Mouse (Mus musculus) cerebellum, postnatal 14 days (tissue): ENCODE results near the gene Supt5.
A peak's percentile ranks its signal among the peaks of the same experiment; 100 is the strongest.
"Not testable (repeated sequence)": the region's sequence is repeated elsewhere in the genome, so short reads cannot be mapped to it uniquely, and the experiment has no call there.

ENCODE experiments used
- DNase-seq, 2 experiments: peaks; one replicate each; pipeline ENCODE4 v3.0.0; 2021; ENCODE audit warnings: mixed read lengths in 2 of 2

Supt5 gene

DNA sequence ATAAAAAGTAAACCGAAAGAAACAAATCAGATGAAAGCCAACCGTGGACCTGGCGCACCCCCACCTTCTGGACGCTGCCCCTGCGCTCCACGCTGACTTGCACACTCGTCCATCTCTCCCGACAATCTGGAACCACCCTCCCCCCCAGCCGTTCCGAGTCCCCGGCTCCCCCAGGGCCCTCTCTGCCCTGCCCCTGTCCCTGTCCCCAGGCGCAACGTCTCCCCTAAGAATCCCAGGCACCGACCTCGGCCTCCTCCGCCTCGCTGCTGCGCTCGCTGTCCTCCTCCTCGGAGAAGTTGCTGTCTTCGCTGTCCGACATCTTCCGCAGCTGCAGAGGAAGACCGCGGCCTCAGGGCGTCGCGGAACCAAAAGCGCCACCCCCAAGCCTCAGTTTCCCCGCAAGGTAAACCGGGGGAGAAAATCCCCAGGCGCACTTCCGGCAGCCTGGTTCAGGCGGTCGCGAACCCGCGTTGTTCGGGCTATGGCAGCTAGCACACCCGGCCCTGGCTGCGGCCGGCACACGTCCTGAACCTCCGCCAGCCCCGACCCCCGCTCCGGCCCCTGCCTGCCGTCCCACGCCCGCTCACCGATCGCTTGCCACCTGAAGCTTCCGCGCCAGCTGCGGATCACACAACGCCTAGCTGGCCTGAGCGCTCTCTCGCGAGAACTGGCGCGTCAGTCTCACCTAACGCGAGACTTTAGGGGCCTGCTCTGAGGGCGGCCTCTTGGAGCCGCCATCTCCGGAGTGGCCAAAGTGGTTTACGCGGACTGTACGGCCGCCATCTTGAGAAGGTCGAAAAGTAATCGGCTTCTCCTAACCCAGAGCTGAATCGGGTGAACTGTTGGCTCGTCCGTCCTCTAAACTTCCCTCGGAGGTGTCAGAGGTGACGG, at the start of gene Supt5:
Supt5 (minus strand) TSS at position 639 of the 891 bp plus-strand sequence.
- DNase-seq = peak; percentile 96 to 97

DNA sequence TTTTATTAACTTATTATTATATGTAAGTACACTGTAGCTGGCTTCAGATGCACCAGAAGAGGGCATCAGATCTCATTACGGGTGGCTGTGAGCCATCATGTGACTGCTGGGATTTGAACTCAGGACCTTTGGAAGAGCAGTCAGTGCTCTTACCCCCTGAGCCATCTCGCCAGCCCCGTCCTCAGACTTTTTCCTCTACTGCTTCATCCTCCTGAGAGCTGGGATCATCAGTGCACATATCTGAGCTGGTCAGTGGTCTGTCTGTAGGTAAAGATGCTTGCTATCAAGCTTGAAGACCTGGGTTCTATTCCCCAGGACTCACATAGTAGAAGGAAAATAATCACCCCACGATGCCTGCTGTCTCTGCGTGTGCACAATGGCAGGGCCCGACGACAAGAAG, 48.8 kb upstream of the Supt5 start:
- DNase-seq = not testable (repeated sequence)

DNA sequence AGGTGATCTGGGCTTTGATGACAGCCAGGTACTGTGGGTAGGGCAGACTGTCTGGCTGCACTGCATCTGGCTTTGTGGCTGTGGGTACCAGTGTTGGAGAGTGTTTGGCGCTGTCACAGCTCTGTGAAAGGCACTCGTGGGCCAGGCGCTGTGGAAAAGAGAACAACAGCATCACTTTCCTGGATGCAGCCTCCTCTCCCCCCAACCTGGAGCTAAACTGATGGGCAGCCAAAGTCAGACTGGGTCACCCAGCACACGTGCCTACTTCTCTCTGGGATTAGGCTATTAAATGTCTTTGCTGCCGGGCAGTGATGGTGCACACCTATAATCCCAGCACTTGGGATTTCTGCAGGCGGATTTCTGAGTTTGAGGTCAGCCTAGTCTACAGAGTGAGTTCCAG, 48.3 kb upstream of the Supt5 start:
- not testable (repeated sequence) for DNase-seq

DNA sequence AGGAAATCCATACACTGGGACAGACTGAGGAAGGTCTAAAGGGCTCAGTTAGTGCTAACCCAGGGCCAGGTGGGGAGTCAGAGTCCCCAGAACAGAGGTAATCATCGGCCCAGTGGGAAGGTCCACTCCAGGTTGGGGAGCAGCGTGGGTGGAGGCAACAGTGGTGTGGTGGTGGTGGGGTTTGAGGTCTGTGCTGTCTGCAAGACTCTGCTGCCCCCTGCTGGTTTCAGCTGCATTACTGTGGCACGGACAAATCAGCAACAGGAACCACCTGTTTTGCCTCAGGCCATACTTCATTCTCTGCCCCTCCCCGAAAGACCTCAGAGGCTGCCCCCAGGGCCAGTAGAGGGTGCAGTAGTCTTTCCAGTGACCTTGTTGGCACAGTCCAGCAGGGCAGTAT, 47.9 kb upstream of the Supt5 start:
- peak; percentile 80 to 88 for DNase-seq

DNA sequence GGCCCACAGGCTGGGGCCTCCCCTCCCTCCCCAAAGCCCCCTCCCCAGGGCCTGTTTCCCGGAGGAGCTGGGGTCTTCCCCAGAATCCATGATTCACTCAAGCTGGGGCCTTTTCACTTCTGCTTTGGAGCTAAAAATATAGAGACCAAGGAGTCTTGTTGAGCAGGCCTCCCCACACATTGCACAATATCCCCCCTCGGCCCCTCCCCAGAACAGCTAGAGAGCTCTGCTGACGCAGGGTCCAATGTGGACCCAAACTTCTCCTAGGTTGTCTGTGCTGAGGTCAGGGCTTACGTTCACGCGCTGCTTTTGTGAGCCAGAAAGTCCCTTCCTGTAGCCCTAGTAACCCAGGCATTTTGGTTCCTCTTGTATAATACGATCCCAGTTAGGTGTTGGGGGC, 47.5 kb upstream of the Supt5 start:
- DNase-seq = no peak

DNA sequence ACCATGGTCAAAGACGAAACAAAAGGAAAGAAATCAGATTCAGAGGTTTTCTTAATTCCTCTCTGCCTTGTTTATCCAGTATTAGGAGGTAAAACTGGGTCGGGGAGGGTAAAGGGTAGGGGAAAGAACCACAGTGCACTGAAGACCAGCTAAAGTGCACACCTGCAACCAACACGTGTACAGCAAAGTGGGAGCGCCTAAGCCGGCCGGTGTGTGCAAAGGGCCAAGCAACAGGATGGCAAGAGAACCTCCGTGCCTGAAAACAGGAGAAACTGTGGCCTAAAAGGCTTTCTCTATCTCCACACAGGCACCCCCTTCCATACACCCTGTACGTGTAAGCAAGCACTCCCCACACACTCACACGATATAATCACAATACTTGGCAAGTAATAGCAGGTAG, 46.6 kb upstream of the Supt5 start:
- no peak for DNase-seq

DNA sequence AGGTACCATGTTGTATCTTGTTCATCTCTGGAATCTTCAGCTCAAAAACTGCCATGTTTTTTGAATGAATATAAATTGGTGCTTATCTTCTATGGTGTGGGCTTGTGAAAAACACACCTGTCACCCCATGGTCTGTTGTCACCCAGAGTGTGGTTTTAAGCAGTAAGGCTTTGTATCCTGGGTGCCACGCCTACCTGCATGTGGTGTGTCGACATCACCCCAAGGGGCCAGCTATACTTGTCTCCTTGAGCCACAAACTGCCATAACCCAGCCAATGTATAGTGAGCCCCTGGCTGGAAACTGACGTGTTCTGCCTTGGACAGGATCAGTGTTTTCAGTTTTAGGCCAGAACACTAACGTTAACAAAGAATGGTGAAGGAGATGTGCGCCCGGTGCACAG, 45.6 kb upstream of the Supt5 start:
- DNase-seq = no peak

DNA sequence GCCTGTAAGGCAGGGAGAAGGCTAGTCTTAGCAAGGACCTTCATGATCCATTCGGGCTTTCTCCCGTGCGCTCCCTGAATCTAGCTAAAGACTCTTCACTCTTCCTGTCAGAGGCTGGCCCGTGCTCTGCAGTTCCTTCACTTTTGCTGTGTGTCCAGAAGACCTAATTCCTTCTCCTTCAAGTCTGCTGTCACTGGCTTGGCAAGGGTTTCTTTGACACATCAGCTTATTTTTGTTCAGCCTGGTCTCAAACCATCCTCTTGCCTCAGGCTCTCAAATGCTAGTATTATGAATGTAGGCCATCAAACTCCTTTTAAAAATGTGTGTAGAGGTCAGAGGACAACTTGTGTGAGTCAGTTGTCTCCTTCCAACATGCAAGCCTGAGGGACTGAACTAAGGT, 45.1 kb upstream of the Supt5 start:
- no peak for DNase-seq

DNA sequence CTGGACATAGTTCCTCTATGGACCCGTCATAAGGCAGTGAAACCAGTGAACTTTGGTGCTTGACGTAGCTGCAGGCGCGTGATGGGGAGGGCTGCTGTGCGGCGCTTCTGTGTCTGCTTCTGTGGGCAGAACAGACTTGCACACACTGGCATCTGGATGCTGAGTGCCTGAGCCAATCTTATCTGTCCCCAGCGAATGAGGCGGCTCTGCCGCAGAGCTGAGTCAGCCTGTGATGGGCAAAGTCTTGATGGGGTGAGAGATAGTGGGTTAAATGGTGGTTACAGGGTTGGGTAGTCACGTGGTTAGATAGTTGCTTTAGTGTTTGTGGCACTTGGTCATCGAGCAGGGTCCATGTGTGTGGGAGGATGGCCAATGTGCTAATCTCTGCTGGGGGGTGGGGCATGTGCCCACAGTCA, 44.4 kb upstream of the Supt5 start:
- no peak for DNase-seq

DNA sequence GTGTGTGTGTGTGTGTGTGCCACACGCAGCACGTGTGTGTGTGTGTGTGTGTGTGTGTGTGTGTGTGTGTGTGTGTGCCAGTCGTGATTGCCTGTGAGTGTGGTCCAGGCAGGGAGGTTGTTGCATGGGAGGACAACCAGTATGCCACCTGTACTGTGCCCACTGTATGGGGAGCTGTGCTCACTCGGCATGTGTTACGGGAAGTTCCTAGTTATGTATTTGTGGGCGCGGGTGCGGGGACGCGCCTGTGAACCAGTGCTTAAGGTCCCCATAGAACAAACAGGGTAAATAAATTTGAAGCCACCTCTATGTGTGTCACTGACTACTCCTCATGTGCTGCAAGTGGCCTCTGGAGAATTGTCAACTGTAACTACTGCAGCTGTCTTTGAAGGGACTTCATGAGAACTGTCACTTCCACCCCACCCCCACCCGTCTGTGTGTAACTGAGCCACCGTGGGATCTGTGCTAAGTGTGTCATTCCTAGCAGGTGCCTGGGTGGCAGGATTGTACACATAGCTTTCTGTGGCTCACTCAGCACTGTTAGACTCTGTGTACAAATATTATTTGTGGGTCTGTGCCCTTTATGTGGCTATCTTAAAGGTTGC, 43.9 kb upstream of the Supt5 start:
- no peak for DNase-seq

DNA sequence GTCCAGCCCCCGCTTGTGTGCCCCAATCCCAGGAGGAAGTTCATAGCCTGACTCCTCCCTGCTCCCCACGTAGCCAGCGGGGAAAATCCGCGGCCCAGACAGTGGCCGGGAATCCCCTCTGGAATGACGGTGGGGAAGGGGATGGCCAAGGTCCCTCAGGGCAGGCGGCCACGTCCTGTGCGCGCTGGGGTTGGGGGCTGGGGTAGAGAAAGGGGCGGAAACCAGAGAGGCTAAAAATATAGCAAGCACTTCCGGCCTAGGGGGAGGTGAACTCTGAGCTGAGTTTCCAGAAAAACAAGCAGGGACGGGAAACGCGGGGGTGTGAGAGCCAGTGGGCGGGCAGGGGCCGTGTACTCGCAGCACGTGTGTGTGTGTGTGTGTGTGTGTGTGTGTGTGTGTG, 43.4 kb upstream of the Supt5 start:
- no peak for DNase-seq

DNA sequence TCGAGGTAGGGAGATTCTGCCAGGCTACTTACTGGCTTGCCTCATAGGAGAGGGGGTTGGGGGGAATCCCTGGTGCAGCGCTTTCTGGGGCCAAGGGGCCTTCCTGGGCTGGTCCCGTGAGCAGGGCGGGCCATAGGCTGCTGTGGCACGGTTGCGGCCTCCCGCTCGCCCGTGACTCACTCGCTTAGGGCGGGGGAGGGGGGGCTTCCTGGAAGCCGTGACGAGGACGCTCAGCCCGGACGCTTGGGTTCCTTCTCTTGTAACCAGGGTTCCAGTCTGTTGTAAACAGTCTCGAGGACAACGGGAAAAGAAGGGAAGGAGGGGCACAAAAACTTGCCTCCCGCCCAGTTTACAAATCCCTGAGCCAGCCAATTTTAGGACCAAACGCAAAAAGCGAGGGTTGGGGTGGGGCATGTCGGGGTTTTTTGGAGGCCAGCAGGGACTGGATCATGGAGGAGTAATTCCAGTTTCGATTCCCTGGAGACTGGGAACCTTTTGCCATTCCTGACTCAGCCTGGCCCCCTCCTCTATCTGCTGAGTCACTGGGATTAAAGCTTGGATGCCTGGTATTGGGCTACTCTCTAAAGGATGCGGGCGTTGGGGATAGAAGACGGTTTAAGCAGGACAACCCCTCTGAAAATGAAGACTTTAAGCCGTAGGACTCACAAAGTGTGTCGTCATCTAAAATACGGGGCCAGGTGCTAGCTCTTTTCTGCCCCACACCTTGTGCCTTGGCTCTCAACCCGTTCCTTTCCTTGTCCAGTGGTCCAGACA, 42.7 kb upstream of the Supt5 start:
- DNase-seq = no peak

DNA sequence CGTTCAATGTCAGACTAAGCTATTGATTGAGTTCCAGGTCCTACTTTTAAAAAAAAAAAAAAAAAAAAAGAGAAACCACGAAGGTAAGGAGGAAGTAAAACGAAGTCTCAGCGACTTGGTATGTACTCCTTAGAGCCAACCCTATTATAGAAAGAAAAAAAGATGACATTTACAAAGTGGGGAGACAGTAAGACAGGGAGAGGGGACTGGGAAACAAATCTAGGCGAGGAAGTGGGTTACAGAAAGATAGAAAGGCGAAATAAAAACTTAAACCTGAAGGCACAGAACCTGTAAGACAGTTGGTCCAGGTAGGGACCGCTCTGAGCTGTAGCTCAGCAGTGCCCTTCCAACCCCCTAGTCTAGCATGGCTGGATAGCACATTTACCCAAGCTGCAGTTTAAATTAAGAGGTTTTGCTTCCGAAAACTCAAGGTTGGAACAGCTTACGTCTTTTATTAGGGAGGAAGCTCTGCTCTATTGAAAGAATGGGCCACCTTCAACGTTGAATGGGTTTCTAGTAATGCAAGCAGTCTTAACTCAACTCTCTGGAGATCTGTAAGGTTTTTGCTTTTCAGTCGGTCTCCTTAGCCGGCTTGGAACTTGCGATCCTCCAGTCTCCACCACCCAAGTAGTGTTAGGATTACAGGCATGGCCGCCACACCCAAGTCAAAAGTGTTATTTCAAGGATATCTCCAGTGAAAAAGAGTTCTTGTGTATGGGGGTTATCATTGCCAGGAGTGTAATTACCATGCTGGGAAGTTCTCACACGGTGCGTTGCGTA, 41.9 kb upstream of the Supt5 start, which contains the start of gene Zfp36:
Zfp36 (minus strand) TSS at position 17 of the 780 bp plus-strand sequence.
- no peak for DNase-seq

DNA sequence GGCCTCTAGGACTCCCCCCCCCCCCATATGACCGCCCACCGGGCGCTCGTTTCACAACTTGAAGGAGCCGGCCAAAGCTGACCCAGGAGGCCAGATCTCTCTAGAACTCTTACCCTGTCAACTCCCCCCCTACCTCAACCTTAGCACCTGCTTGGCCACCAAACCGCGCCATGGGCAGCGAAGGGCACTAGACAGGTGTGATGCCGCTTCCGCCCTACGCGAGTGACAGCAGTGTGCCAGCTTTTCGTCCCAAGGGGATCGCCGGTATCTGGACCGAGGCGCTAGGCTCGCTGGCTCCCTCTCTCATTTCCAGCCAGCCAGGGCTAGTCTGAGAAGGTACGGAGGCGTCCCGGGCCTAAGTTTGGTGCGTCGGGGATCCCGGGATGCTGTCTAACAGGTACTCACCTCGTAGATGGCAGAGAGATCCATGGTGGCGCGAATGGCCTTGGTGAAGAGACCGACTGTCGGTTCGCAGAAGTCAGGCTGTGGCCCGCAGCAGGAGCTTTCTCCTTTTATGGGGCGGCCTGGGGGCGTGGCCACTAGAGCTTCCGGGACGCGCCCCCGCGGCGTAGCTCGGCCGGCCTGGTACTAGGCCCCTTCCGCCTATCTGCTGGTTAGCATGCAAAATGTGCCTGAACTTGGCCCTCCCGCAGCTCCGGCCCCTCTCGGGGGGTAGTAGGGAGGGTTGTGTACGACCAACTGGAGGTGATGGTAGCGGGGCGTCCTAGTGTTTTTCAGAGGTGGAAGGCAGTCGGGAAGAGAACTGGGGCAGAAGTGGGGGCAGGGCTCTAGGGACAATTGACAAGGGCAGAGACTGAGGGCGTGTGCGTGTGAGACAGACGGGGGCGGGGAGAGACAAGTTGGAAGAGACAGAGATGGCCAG, 40.5 kb upstream of the Supt5 start:
- peak; percentile 65 to 67 for DNase-seq

DNA sequence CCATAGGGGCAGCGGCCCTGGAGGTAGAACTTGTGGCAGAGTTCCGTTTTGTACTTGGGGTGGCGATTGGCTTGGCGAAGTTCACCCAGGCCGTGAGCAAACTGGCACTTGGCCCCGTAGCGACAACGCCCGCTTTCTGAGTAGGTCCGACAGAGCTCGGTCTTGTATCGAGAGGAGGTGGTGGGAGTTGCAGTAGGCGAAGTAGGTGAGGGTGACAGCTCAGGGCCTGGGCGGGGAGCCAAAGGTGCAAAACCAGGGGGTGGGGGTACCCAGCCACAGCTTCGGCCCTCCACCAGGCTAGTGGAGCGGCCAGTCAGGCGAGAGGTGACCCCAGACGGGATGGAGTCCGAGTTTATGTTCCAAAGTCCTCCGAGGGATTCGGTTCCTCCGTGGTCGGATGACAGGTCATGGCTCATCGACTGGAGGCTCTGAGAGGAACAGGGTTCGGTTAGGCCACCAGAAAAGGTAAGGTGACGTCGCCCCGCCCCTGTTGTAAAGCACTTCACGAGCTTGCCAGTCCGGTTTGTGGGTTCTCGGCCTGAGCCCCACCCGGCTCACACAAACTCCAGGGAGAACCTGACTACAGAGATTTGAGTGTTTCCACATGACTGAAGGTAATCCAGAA, 39.6 kb upstream of the Supt5 start:
- no peak for DNase-seq

DNA sequence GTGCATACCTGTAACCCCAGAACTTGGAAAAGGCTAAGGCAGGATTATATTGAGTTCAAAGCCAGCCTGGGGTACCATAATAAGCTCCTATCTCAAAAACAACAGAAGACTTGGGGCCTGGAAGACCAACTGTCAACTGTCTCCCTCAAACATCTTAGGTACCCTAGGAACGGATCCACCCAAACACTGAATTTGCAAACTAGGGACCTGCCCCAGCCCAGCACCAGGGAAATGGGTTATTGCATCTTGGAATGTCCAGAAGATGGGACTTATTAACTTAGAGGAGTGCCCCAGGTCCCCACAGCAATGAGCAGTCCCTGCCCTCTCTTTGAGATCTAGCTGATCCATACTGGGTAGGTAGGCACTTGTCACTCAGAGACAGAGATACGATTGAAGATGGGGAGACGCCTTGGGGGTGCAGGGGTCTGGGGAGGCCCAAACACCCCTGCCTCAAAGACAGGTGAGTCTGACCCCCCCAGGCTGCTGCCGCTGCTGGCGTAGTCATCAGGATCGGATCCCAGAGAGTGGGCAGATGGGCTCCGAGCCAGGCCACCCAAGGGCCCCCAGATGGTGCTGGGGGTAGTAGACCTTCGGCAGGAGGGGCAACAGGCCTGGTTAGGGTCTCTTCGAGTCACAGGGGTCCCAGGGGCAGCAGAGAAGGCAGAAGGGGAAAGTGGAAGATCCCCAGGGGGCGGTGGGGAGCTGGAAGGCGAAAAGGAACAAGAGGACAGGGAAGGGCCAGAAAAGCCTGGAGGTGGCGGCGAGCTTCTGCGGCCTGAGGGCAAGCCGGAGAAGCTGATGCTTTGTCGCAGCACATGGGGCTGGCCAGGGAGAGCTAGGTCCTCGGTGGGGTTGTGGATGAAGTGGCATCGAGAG, 38.9 kb upstream of the Supt5 start:
- no peak for DNase-seq

DNA sequence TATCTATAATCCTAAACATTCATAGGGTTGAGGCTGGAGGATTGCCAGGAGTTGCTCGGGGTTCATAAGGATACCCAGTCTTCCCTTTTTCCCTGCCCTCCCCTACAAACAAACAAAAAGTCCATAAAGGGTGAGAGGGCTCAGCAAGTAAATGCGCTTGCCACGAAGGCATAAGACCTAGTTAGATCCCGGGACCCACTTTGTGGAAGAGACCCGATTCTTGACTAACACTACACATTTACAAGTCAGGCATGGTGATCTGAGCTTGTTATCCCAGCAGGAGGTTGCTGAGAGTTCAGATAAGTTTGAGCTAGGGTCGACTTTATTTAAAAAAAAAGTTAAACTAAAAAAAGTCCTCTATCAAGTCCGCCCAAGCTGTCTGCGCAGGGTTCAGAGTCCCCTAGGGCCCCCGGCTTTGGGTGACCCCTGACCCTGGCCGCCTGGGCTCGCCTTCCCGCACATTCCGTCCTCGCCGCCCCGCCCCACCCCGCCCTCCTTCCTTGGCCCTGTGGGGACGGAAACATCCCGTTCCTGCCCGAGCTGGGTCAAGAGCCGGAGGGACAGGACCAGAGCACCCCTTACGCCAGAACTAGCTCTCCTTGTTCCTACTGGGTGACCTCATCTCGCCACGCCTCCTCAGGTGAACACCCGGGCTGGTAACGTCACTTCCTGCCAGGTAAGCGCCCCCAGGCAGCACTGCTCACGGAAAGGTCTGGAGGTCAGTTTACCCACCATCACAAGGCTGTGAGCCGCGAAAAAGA, 37.6 kb upstream of the Supt5 start:
- peak in 1 of 2 experiments; percentile 32 for DNase-seq

DNA sequence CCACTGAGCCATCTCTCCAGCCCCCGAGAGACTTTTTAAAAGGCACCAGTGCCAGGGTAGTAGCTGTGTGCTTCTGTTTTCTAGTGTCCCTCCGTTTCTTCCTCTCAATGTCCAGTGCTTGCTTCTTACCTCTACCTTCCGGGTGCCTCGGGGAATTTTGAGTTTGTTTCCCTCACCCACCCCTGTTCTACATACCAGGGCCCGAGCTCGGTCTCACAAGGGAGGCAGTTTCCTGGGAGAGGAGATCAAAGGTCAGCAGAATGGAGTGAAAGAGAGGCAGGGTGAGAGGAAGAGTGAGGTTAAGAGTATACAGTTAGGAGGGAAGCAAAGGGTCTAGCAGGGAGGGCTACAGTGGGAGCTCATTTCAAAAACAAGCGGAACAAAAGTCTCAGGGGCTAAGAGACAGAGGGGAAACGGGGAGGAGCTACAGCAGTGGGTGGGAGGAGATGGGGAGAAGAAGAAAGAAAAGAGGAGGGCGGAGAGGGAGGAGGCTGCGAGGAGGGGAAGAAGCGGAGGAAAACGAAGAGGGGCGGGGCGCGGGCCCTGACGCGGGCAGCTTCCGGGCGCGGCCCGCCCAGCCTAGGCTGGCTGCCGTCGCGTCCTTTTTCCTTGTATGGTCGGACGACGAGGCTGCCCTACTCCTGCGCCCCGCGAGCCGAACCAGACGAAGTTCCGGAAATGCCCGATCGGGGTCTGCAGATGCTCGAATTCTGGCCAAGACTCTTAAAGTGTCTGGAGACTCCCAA, 36.8 kb upstream of the Supt5 start:
- peak; percentile 70 to 72 for DNase-seq

DNA sequence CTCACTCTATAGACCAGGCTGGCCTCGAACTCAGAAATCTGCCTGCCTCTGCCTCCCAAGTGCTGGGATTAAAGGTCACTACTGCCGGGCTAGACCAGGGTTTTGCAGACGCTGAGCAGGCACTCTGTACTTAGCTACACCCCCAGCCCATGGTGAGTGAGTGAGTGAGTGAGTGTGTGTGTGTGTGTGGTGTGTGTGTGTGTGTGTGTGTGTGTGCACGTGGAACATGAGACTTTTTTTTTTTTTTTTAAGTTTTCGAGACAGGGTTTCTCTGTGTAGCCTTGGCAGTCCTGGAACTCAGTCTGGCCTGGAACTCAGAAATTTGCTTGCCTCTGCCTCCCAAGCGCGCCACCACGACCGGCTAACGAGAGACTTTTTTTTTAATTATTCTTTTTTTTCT, 36.1 kb upstream of the Supt5 start:
- no peak for DNase-seq
